Mouse (Mus musculus): ENCODE measurements around the gene Gne. TPM values are rescaled to one million over a fixed set of nuclear protein-coding genes. Genes with fewer than 3 reads are reported as not detected.

Gne gene
- total RNA-seq, 2 experiments from 2014 or later, result 27.2 to 47.5 TPM

DNA sequence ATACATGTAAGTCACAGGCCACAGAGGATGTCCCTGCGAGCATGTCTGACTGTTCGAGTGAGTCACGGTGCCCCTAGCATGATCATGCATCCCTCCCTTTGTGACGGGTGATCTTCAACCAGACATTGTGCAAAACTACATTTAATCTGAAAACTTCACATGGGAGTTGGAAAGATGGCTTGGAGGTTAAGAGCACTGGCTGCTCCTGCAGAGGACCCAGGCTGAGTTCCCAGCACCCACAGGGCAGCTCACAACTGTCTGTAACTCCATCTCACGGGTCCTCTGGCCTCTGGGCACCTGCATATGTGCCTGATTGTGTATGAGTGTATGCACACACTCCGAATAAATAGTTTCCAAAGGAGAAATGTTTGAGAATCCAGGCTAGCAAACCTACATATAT lies 59.7 kb downstream of the Gne start:
- DNase-seq, result no peak

GRCm38 (mm10) chr4:44023681-44024080 lies 60.3 kb downstream of the Gne start:
- no peak for DNase-seq

GRCm38 (mm10) chr4:44022766-44023165 lies 61.2 kb downstream of the Gne start:
- DNase-seq, result no peak

DNA sequence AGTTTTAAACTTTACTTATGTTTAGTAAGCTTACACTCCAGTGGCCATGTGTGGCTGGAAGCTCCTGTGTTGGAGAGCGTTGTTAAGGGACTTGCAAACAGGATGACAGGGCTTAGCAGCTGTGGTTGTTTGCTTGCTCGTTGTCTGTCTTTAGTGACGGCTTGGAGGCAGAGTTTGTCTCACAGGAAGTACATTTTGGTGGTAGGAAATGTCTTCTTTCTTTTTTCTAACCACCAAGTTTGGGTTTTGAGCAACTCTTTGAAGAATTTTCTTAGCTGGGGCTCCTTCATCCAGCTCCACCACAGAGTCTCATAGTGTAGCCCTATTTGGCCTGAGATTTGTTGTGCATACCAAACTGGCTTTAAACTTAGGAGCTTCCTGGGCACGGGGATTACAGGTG lies 61.7 kb downstream of the Gne start:
- no peak for DNase-seq

- DNase-seq, result no peak
These were observed 67.2 kb downstream of the Gne start for GRCm38 (mm10) chr4:44016791-44017190.

DNA sequence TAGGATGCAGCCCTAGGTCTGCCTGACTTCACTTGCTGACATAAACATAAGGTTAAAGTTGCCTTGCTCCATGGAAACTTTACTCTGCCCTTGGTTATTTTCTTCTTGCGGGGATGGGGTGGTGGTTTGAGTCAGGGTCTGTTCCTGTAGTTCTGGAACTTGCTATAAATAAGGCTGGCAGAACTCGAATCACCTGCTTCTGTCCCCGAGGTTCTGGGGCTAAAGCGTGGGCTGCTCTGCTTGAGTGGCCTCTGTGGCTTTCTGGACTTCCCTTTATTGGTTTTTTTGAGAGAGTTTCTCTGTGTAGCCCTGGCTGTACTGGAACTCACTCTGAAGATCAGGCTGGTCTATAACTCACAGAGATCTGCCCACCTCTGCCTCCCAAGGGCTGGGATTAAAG lies 67.9 kb downstream of the Gne start:
- no peak for DNase-seq

GRCm38 (mm10) chr4:44013391-44014070 lies 70.4 kb downstream of the Gne start:
- DNase-seq, result no peak

DNA sequence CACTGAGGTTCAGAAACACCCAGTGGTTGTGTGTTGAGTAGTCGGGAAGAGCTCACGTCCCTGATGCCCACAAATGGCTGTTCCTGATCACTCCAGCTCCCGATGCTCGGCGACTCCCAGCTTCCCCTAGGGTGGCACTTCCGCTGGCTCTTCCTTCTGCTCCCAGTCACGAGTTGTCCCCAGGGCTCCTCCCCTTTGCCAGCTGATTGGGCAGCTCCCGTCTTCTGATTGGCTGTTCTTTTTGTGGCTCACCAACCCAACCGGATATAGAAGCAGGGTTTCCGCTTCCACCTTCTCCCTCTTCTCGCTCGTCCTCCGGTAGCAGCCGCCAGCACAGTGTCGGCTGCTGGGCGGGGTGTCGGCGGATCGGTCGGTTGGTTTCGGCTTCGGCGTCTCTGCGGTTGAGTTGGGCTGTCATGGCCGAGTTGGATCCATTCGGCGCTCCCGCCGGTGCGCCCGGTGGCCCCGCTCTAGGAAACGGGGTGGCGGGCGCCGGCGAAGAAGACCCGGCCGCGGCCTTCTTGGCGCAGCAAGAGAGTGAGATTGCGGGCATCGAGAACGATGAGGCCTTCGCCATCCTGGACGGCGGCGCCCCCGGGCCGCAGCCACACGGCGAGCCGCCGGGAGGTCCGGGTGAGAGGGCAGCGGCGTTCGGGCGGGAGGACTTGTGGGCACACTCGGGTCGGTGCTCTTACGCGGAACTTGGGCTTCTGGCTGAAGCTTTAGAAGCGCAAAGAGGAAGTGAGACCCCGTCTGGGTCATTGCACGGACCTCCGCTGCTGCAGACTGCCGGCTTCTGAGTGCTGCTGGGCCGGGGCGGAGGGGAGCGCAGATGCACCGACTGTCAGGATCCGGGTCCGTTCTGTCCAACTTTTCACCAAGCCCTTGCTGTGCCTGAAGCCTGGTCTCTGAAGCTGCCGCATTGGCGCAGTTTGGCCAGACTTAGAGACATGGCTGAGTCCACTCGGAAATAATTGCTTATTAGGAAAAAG lies 71.3 kb downstream of the Gne start:
- peak; percentile 94 for DNase-seq

DNA sequence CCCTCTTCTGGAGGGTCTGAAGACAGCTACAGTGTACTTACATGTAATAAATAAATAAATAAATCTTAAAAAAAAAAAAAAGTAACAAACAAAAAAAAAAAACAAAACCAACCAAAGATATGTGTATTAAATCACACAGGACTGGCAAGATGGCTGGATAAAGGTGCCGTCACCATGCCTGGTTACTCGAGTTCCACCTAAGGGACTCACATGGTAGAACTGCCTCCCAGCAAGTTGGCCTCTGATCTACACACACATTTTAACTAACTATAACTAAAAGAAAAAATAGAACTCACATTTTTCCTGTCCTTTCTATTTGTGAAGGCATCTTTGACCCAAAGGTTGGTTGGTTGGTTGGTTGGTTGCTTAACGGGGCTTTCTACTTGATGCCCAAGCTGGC lies 72.2 kb downstream of the Gne start:
- DNase-seq, result no peak

- no peak for DNase-seq
These were observed 73.1 kb downstream of the Gne start for GRCm38 (mm10) chr4:44010893-44011292.

DNA sequence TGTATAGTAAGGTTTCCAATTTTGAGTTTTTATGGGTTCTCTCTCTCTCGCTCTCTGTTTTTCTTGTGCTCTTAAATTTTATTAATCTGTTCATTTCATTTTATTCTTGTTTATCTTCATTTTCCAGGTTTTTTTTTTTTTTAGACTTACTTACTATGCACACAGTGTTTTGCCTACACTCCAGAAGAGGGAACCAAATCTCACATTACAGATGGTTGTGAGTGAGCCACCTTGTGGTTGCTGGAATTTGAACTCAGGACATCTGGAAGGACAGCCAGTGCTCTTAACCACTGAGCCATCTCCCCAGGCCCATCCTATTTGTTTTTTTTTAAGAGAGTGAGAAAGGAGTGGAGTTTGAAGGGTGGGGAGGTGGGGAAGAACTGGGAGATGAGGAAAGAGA lies 73.8 kb downstream of the Gne start:
- DNase-seq, result no peak

GRCm38 (mm10) chr4:44004623-44005409 lies 79.2 kb downstream of the Gne start:
- DNase-seq, result no peak

GRCm38 (mm10) chr4:44004126-44004525 lies 79.9 kb downstream of the Gne start, which contains the start of gene Clta:
TSS of gene Clta (plus strand) at chr4:44004452.
- no peak for DNase-seq

DNA sequence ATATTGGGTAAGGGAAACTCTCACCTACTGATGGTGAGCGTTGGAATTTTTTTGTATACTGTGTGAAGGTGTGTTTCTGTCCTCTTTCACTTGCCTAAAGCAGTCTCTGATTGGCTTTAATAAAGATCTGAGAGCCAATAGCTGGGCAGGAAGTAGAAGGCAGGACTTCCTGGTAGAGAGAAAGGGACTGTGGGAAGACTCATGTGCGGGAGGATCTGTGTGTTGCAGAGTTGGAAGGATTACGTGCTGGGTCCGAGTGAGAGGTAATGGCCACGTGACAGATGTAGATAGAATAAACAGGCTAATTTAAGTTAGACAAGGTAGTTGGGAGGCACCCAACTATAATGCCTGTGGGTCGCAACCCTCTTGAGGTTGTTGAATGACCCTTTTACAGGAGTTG lies 80.4 kb downstream of the Gne start:
- no peak for DNase-seq

GRCm38 (mm10) chr4:43994342-43994741 lies 89.6 kb downstream of the Gne start:
- no peak for DNase-seq

DNA sequence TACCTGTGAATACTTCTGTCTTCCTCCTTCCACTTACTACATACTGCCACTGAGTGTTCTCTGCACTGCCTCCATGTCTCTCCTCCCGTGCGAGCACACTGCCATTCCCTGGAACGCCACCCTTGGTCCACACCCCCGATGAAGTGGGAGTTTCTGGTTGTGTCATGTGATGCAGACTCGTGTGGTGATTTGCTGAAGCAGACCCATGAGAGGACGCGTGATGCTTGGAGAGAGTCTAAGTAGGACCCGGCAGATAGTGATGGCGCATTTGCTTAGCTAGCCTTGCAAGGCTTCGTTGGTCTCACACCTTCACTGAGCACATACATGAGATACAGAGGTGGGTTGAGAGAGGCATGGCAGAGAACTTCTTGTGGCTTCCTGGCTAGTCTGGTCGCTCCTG lies 90.9 kb downstream of the Gne start:
- no peak for DNase-seq

GRCm38 (mm10) chr4:43988976-43989375 lies 95.0 kb downstream of the Gne start:
- no peak for DNase-seq

- DNase-seq, result no peak
These were observed 99.7 kb downstream of the Gne start for GRCm38 (mm10) chr4:43984326-43984725.

Measured in adrenal gland, postnatal 36 days (tissue).